9 mouse cellular contexts compared by ENCODE assay signal in the genomic region with DNA sequence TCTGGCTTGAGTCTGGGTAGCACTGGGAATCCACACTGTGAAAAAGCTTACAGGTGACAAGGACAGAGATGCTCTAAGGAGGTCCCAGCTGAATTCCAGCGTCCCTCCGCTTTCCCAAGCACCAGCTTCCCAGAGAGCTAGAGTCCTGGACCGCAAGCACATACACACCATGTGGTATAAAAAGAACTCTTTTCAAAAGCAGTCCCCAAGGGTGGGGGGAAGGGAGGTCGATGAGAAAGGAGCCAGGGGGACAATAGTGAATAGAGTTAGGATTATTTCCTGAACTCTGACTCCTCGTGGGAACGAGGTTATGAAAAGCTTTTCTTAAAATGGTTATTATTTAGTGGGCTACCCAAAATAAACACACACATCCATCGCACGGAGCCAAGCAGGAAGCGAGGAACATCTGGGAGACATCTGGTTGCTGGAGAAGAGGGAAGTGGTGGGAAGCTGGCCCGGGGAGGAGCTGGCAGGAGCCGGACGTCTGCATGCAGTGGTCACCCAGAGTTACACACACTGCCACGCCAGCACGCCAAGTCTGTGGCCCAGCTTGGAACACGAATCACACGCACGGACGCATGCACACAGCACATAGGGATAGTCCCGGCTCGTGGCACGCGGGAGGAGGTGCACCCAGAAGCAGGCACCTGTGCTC. TPM values are rescaled to one million over a fixed set of nuclear protein-coding genes. Genes with fewer than 3 reads are reported as not detected.
DNase-seq lines count a peak whose midpoint lies in the region; ATAC-seq and TF ChIP-seq lines count a peak whose summit lies in the region.
"Had no signal": no experiment of that assay in that cellular context is flagged by ENCODE, and none has a peak within 500 bp of the region (broad histone marks: within the 10 kb centered on the region; RNA-seq: fewer than 3 reads in every experiment).

No protein-coding gene starts in this region.

- WGBS in midbrain, embryonic 12.5 days: 39% methylated on average over 22 of the region's 22 CpGs
- 35% methylated on average over 22 of the region's 22 CpGs for WGBS in midbrain, embryonic 11.5 days
- 45% methylated on average over 22 of the region's 22 CpGs for WGBS in hindbrain, embryonic 14.5 days
- 15% methylated on average over 22 of the region's 22 CpGs for WGBS in limb, embryonic 15.5 days

- no peaks in the 10 kb centered on the region for H3K36me3 ChIP-seq in midbrain, embryonic 12.5 days
- no peaks in the 10 kb centered on the region for H3K36me3 ChIP-seq in midbrain, embryonic 11.5 days (ENCODE audit: control insufficient read depth, insufficient read depth, low read length)
- H3K36me3 ChIP-seq in hindbrain, embryonic 14.5 days (replicated peaks; ENCODE audit: control insufficient read depth, insufficient read depth): no peaks in the 10 kb centered on the region
- H3K36me3 ChIP-seq in limb, embryonic 15.5 days: no peaks in the 10 kb centered on the region
- H3K36me3 ChIP-seq: liver, embryonic 15.5 days had no signal

- DNase-seq in midbrain, embryonic 11.5 days (ENCODE audit: low spot score, missing footprints): no peak
- DNase-seq in gastrocnemius, postnatal 10 days: peak; percentile 67
- DNase-seq in hindbrain, embryonic 14.5 days (ENCODE audit: low spot score): no peak
- no peak for DNase-seq in left cerebral cortex, adult 2 months (ENCODE audit: extremely low spot score in 1 of 2, low spot score in 2 of 2)
- DNase-seq in layer of hippocampus, adult 9-10 months (ENCODE audit: low spot score): no peak

- peaks cover 43% of the 10 kb centered on the region for H3K27me3 ChIP-seq in midbrain, embryonic 12.5 days
- H3K27me3 ChIP-seq in midbrain, embryonic 11.5 days (ENCODE audit: control insufficient read depth, insufficient read depth, low read length): peaks cover 12% of the 10 kb centered on the region
- peaks cover 25% of the 10 kb centered on the region; the same call in 1 of the 2 replicates for H3K27me3 ChIP-seq in hindbrain, embryonic 14.5 days (ENCODE audit: control insufficient read depth, insufficient read depth, low read length)
- no peaks in the 10 kb centered on the region for H3K27me3 ChIP-seq in limb, embryonic 15.5 days

- H3K4me2 ChIP-seq in midbrain, embryonic 12.5 days (replicated peaks): no peak overlapping the region
- H3K4me2 ChIP-seq in midbrain, embryonic 11.5 days: no peak overlapping the region
- H3K4me2 ChIP-seq in hindbrain, embryonic 14.5 days (replicated peaks): no peak overlapping the region
- H3K4me2 ChIP-seq in limb, embryonic 15.5 days: peak overlapping the region; percentile 38
- H3K4me2 ChIP-seq: liver, embryonic 15.5 days had no signal

- intact Hi-C loops in left cerebral cortex, adult 2 months (cut with DNase I): no loop called here

- no peak for ATAC-seq in midbrain, embryonic 12.5 days (ENCODE audit: low FRiP score, low read depth)
- ATAC-seq in midbrain, embryonic 11.5 days (ENCODE audit: low FRiP score): no peak
- no peak for ATAC-seq in hindbrain, embryonic 14.5 days (ENCODE audit: low FRiP score)
- ATAC-seq in limb, embryonic 15.5 days (ENCODE audit: insufficient number of reproducible peaks, low FRiP score, low TSS enrichment, low read depth): peak; percentile 40; the same call in 1 of the 2 replicates
- no peak for ATAC-seq in cerebellum, adult (ENCODE audit: insufficient number of reproducible peaks, low FRiP score, low TSS enrichment)

- peaks cover 41% of the 10 kb centered on the region for H3K4me1 ChIP-seq in midbrain, embryonic 12.5 days
- peaks cover 31% of the 10 kb centered on the region for H3K4me1 ChIP-seq in midbrain, embryonic 11.5 days (ENCODE audit: control insufficient read depth, insufficient read depth, low read length)
- peaks cover 25% of the 10 kb centered on the region for H3K4me1 ChIP-seq in hindbrain, embryonic 14.5 days (replicated peaks; ENCODE audit: control insufficient read depth, insufficient read depth, low read length)
- H3K4me1 ChIP-seq in limb, embryonic 15.5 days: peaks cover 81% of the 10 kb centered on the region
- H3K4me1 ChIP-seq: liver, embryonic 15.5 days had no signal

- no peak for TF ChIP-seq CTCF in left cerebral cortex, adult 2 months (IDR thresholded peaks at IDR 0.05)

- H3K27ac ChIP-seq in midbrain, embryonic 12.5 days (replicated peaks): peak overlapping the region; percentile 25; the same call in 1 of the 2 replicates
- H3K27ac ChIP-seq in midbrain, embryonic 11.5 days (ENCODE audit: low read depth, low read length): no peak overlapping the region; the same call in 1 of the 2 replicates
- H3K27ac ChIP-seq in hindbrain, embryonic 14.5 days: peak overlapping the region; percentile 43; the same call in 1 of the 2 replicates
- H3K27ac ChIP-seq in limb, embryonic 15.5 days: peak overlapping the region; percentile 81
- no peak overlapping the region for H3K27ac ChIP-seq in left cerebral cortex, adult 2 months
- H3K27ac ChIP-seq: liver, embryonic 15.5 days had no signal

- no peak overlapping the region for H3K4me3 ChIP-seq in midbrain, embryonic 12.5 days
- H3K4me3 ChIP-seq in midbrain, embryonic 11.5 days (ENCODE audit: low read depth, low read length): no peak overlapping the region
- H3K4me3 ChIP-seq in hindbrain, embryonic 14.5 days (replicated peaks; ENCODE audit: low read length): no peak overlapping the region
- H3K4me3 ChIP-seq in limb, embryonic 15.5 days: 0 out of 2 replicates have a peak overlapping the region, but pooled peaks have one; percentile 8
- H3K4me3 ChIP-seq in left cerebral cortex, adult 2 months: no peak overlapping the region
- H3K4me3 ChIP-seq: liver, embryonic 15.5 days had no signal

- no peak overlapping the region; the same call in 1 of the 2 replicates for H3K9ac ChIP-seq in midbrain, embryonic 12.5 days (replicated peaks)
- no peak overlapping the region; the same call in 1 of the 2 replicates for H3K9ac ChIP-seq in midbrain, embryonic 11.5 days (ENCODE audit: low read length)
- no peak overlapping the region for H3K9ac ChIP-seq in hindbrain, embryonic 14.5 days
- H3K9ac ChIP-seq in limb, embryonic 15.5 days: no peak overlapping the region
- H3K9ac ChIP-seq: liver, embryonic 15.5 days had no signal

- H3K9me3 ChIP-seq in midbrain, embryonic 12.5 days: no peaks in the 10 kb centered on the region
- no peaks in the 10 kb centered on the region for H3K9me3 ChIP-seq in midbrain, embryonic 11.5 days (ENCODE audit: control insufficient read depth, low read length)
- no peaks in the 10 kb centered on the region for H3K9me3 ChIP-seq in hindbrain, embryonic 14.5 days (ENCODE audit: control insufficient read depth, low read length)
- H3K9me3 ChIP-seq in limb, embryonic 15.5 days: no peaks in the 10 kb centered on the region
- H3K9me3 ChIP-seq: liver, embryonic 15.5 days had no signal

RNA-seq across cellular contexts. Expression of a gene that starts 23.7 kb away (rescaled TPM):
- polyA plus RNA-seq in midbrain, embryonic 12.5 days (2016; fragmentation: Nextera tagmentation; extraction: Ambion mirVana): 4.9 and 5.6 TPM in 2 replicates
- polyA plus RNA-seq in midbrain, embryonic 11.5 days (2014; fragmentation: Nextera tagmentation; extraction: Ambion mirVana): 2.8 and 3.5 TPM in 2 replicates
- 10 to 100 TPM; 12.1 to 20.3 TPM for total RNA-seq in gastrocnemius, postnatal 10 days (2021)
- 2.8 and 2.9 TPM in 2 replicates for polyA plus RNA-seq in hindbrain, embryonic 14.5 days (2014; fragmentation: Nextera tagmentation; extraction: Ambion mirVana)
- 8.1 and 8.2 TPM in 2 replicates for polyA plus RNA-seq in limb, embryonic 15.5 days (2015; fragmentation: Nextera tagmentation; extraction: Ambion mirVana)
- 10 to 100 TPM in 1 of 2 experiments, 1 to 10 TPM in 1; 9.0 to 10.3 TPM for total RNA-seq in left cerebral cortex, adult 2 months (2021)

RNA-seq across cellular contexts. Expression of a gene that starts 55.1 kb away (rescaled TPM):
- polyA plus RNA-seq in midbrain, embryonic 12.5 days (2016; fragmentation: Nextera tagmentation; extraction: Ambion mirVana): 12.0 TPM in 2 replicates
- 6.9 and 8.7 TPM in 2 replicates for polyA plus RNA-seq in midbrain, embryonic 11.5 days (2014; fragmentation: Nextera tagmentation; extraction: Ambion mirVana)
- 1 to 10 TPM; 5.7 to 7.8 TPM for total RNA-seq in gastrocnemius, postnatal 10 days (2021)
- polyA plus RNA-seq in hindbrain, embryonic 14.5 days (2014; fragmentation: Nextera tagmentation; extraction: Ambion mirVana): 8.4 and 8.9 TPM in 2 replicates
- 16.0 and 17.9 TPM in 2 replicates for polyA plus RNA-seq in limb, embryonic 15.5 days (2015; fragmentation: Nextera tagmentation; extraction: Ambion mirVana)
- 10 to 100 TPM; 13.0 to 13.2 TPM for total RNA-seq in left cerebral cortex, adult 2 months (2021)

Comparison
In these comparisons a context has a peak if more than half of its experiments do, and no peak if none do; other contexts are left out.
1. H3K27ac ChIP-seq: peak in midbrain, embryonic 12.5 days (single experiment), hindbrain, embryonic 14.5 days (single experiment) and limb, embryonic 15.5 days (single experiment); none in midbrain, embryonic 11.5 days (single experiment) and left cerebral cortex, adult 2 months (single experiment).